Mouse (Mus musculus) B cell, adult 62 days (primary cell): Measurements from ENCODE around the gene Ear1. TPM values are rescaled to one million over a fixed set of nuclear protein-coding genes. Genes with fewer than 3 reads are reported as not detected.

ENCODE experiments used
- total RNA-seq: library from RNA; stranded (reverse); gene quantifications from 4 replicates; pipeline ENCODE4 v1.2.4, GENCODE M21; 2023

Ear1 gene
- total RNA-seq: not detected in 4 replicates

GRCm38 (mm10) chr14:43875417-43875816 lies at the start of gene Ear1:
Gene Ear1 (minus strand): TSS chr14:43875517.

GRCm38 (mm10) chr14:43924688-43925403 lies 49.5 kb upstream of the Ear1 start, which contains the start of gene Gm8113:
Gene Gm8113 (plus strand): TSS chr14:43925390.

GRCm38 (mm10) chr14:43923459-43923858 lies 48.1 kb upstream of the Ear1 start, which contains the start of gene Ear10:
Gene Ear10 (minus strand): TSS chr14:43923559.

GRCm38 (mm10) chr14:43784645-43785044 lies 90.7 kb downstream of the Ear1 start, which contains the start of gene Gm8180:
Gene Gm8180 (minus strand): TSS chr14:43784745.

Other genes starting within 250 kb of the Ear1 start
- gene Gm8165, start 198.3 kb downstream of the Ear1 start, total RNA-seq: not detected in 4 replicates
- 2.0 to 2.7 TPM (median 2.6 TPM) in 4 replicates for gene Gm7324, start 177.7 kb downstream of the Ear1 start, total RNA-seq
- not detected in 4 replicates for gene Gm16506, start 148.0 kb downstream of the Ear1 start, total RNA-seq
- gene Gm6526, start 127.7 kb downstream of the Ear1 start, total RNA-seq: not detected in 4 replicates
- gene Gm8180, start 90.8 kb downstream of the Ear1 start, total RNA-seq: not detected in 4 replicates
- not detected in 4 replicates for gene Ear10, start 48.0 kb upstream of the Ear1 start, total RNA-seq
- gene Gm8113, start 49.9 kb upstream of the Ear1 start, total RNA-seq: not detected in 4 replicates
- not detected in 4 replicates for gene Ang5, start 81.6 kb upstream of the Ear1 start, total RNA-seq
- not detected in 4 replicates for gene Ang6, start 126.8 kb upstream of the Ear1 start, total RNA-seq
- 1.7 to 2.0 TPM in 2 of 4 replicates, not detected in the others for gene Ear2, start 227.1 kb upstream of the Ear1 start, total RNA-seq
- not detected in 4 replicates for gene Gm3327, start 248.3 kb upstream of the Ear1 start, total RNA-seq